In the genomic region with DNA sequence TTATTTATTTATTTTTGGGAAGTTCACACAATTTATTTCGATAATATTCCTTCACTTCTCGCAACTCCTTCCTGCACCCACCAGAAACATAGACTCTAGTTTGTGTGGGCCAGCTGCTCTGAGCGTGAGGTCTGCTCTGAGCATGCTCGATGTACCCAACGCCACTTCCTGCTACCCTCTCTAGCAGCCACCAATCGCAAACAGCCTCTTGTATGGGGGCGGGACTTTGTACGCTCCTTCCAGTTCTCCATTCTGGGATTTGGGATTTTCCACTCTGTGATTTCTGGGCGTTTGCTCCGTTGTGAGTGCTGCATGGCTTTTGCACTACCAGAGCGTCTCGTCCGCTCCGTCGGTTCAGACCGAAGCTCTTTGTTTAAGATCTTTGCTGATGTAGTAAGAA, we compare ENCODE assay signal across 16 mouse cellular contexts. TPM values are rescaled to one million over a fixed set of nuclear protein-coding genes. Genes with fewer than 3 reads are reported as not detected.
"Had no signal": no experiment of that assay in that cellular context is flagged by ENCODE, and none has a peak within 500 bp of the region (broad histone marks: within the 10 kb centered on the region; RNA-seq: fewer than 3 reads in every experiment).

No protein-coding gene starts in this region.

- H3K36me3 ChIP-seq: limb, embryonic 13.5 days; midbrain, embryonic 12.5 days; neural tube, embryonic 12.5 days had no signal

- H3K4me1 ChIP-seq: limb, embryonic 13.5 days; midbrain, embryonic 12.5 days; neural tube, embryonic 12.5 days had no signal

- DNase-seq: kidney, adult 8-10 months; left cerebral cortex, postnatal 4 days; lung, adult 18-20 months; right cerebral cortex, postnatal 14 days; thymus, adult 2 months; thymus, postnatal 25 days had no signal

- H3K27ac ChIP-seq: kidney, postnatal 0 days; limb, embryonic 13.5 days; liver, embryonic 14.5 days; midbrain, embryonic 12.5 days; neural tube, embryonic 12.5 days had no signal

- H3K4me3 ChIP-seq: limb, embryonic 13.5 days; midbrain, embryonic 12.5 days; myocyte; neural tube, embryonic 12.5 days had no signal

- H3K4me2 ChIP-seq: limb, embryonic 13.5 days; midbrain, embryonic 12.5 days; neural tube, embryonic 12.5 days had no signal

- H3K9ac ChIP-seq: limb, embryonic 13.5 days; liver, embryonic 14.5 days; midbrain, embryonic 12.5 days; neural tube, embryonic 12.5 days had no signal

- H3K9me3 ChIP-seq: limb, embryonic 13.5 days; midbrain, embryonic 12.5 days; neural tube, embryonic 12.5 days had no signal

- H3K27me3 ChIP-seq: limb, embryonic 13.5 days; midbrain, embryonic 12.5 days; neural tube, embryonic 12.5 days had no signal

RNA-seq across cellular contexts. Expression of gene Mobp, which starts 14.4 kb away (rescaled TPM):
- polyA plus RNA-seq: large intestine, adult 2 months; limb, embryonic 13.5 days; liver, adult 2 months; lung, embryonic 16.5 days; myocyte; small intestine, adult 2 months; thymus, adult 2 months had no signal
